Mouse (Mus musculus) G1E (cell line): ENCODE results near the gene Ubc.

ENCODE experiments used
- CTCF ChIP-seq: IDR thresholded peaks from 2 replicates; pipeline ENCODE4 v1.5.1; 2012; ENCODE audit warnings: low read depth, low read length, inconsistent platforms, mixed read lengths
- GATA2 ChIP-seq: IDR thresholded peaks from 2 replicates; pipeline ENCODE4 v1.6.1; 2012; ENCODE audit warnings: low read depth, low read length, inconsistent platforms, borderline replicate concordance

DNA sequence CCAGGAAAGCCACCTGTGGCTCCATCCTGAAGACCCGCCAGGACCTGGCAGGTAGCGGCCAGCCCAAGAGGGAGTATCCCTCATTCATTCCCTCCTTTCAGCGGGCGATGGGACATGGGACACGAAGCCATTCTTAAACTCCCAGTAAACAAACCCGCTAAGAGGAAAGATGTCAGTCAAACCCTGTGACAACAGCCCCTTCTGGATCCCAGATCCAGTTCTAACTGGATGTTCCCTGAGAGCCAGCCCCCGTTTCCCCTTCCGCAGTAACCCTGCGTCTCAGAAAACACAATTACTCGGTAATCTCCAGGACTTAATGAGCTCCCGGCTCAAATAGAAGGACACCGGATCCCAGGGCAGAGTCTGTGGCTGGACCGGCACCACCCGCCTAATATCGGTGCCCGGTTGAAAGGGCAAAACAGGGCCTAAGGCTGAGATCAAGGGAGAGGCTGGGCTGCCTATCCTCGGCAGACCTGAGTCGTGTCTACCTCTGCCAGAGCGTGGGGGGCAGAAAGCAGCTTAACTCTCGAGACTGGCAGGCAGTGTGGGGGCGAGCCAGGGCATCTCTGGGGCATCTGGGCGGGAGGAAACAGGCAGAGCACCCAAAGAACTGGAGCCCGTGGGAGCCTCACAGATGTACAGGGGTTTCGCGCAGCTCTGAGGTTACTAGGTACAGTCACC, 50.0 kb downstream of the Ubc start:
- TF ChIP-seq CTCF: no peak
- no peak for TF ChIP-seq GATA2
